Mouse (Mus musculus): ENCODE measurements at regions not wholly inside any gene's neighbourhood (a gene's known extent, or its start where the extent isn't known, plus 50 kb on each side); places are given as distances from the start of the nearest gene placed in this dataset.

GRCm38 (mm10) chr6:94957172-94957668 is 159.8 kb upstream of the Kbtbd8 start:
- DNase-seq (ENCODE audit: low spot score): no peak

- DNase-seq (ENCODE audit: low spot score): no peak
These were observed 162.5 kb upstream of the Kbtbd8 start for GRCm38 (mm10) chr6:94954580-94954979.

GRCm38 (mm10) chr6:94953658-94954057 is 163.4 kb upstream of the Kbtbd8 start:
- no peak for DNase-seq (ENCODE audit: low spot score)

GRCm38 (mm10) chr6:94951971-94952768 is 164.9 kb upstream of the Kbtbd8 start:
- DNase-seq (ENCODE audit: low spot score): no peak

- no peak for DNase-seq (ENCODE audit: low spot score)
These were observed 166.1 kb upstream of the Kbtbd8 start for GRCm38 (mm10) chr6:94950944-94951343.

- no peak for DNase-seq (ENCODE audit: low spot score)
These were observed 166.7 kb upstream of the Kbtbd8 start for GRCm38 (mm10) chr6:94950319-94950718.

GRCm38 (mm10) chr6:94946352-94946900 is 170.6 kb upstream of the Kbtbd8 start:
- DNase-seq (ENCODE audit: low spot score): no peak

- no peak for DNase-seq (ENCODE audit: low spot score)
These were observed 171.3 kb upstream of the Kbtbd8 start for GRCm38 (mm10) chr6:94945715-94946114.

- no peak for DNase-seq (ENCODE audit: low spot score)
These were observed 172.8 kb upstream of the Kbtbd8 start for GRCm38 (mm10) chr6:94944196-94944595.

- no peak for DNase-seq (ENCODE audit: low spot score)
These were observed 178.1 kb upstream of the Kbtbd8 start for GRCm38 (mm10) chr6:94938949-94939348.

- DNase-seq (ENCODE audit: low spot score): no peak
These were observed 180.8 kb upstream of the Kbtbd8 start for GRCm38 (mm10) chr6:94936206-94936605.

GRCm38 (mm10) chr6:94935706-94936105 is 181.3 kb upstream of the Kbtbd8 start:
- DNase-seq (ENCODE audit: low spot score): no peak

- DNase-seq (ENCODE audit: low spot score): no peak
These were observed 189.2 kb upstream of the Kbtbd8 start for GRCm38 (mm10) chr6:94927811-94928210.

- no peak for DNase-seq (ENCODE audit: low spot score)
These were observed 190.3 kb upstream of the Kbtbd8 start for GRCm38 (mm10) chr6:94926652-94927211.

- no peak for DNase-seq (ENCODE audit: low spot score)
These were observed 191.6 kb upstream of the Kbtbd8 start for GRCm38 (mm10) chr6:94925408-94925807.

GRCm38 (mm10) chr6:94924338-94925039 is 192.6 kb upstream of the Kbtbd8 start:
- DNase-seq (ENCODE audit: low spot score): no peak

- no peak for DNase-seq (ENCODE audit: low spot score)
These were observed 195.3 kb upstream of the Kbtbd8 start for GRCm38 (mm10) chr6:94921741-94922140.

GRCm38 (mm10) chr6:94920770-94921169 is 196.3 kb upstream of the Kbtbd8 start:
- no peak for DNase-seq (ENCODE audit: low spot score)

GRCm38 (mm10) chr6:94919194-94919743 is 197.8 kb upstream of the Kbtbd8 start:
- DNase-seq (ENCODE audit: low spot score): no peak

GRCm38 (mm10) chr6:94915842-94916620 is 201.0 kb upstream of the Kbtbd8 start:
- peak; percentile 19 for DNase-seq (ENCODE audit: low spot score)

GRCm38 (mm10) chr6:94911836-94912235 is 205.2 kb upstream of the Kbtbd8 start:
- no peak for DNase-seq (ENCODE audit: low spot score)
